Mouse (Mus musculus) hematopoietic stem cell, adult 5-6 weeks (primary cell): ENCODE measurements around the gene Csrp2. TPM values are rescaled to one million over a fixed set of nuclear protein-coding genes. Genes with fewer than 3 reads are reported as not detected.

Experiments used
- ATAC-seq, 2 experiments: fragments of 125-278 bp in 1 of 2; replicated peaks in 1 of 2; 2 replicates each; pipeline ENCODE4 v1.8.0; 2016 to 2017; ENCODE audit warnings: inconsistent platforms in 2 of 2, mild to moderate bottlenecking in 2 of 2, moderate number of reproducible peaks in 2 of 2, low read depth in 1 of 2, moderate TSS enrichment in 1 of 2; ENCODE audit not compliant: low FRiP score in 2 of 2, poor library complexity in 2 of 2, severe bottlenecking in 2 of 2, insufficient read depth in 1 of 2, low TSS enrichment in 1 of 2
- total RNA-seq: library from RNA; stranded (forward); fragments of 172-1452, 232-1000 nt; gene quantifications from 2 replicates; pipeline ENCODE4 v1.2.3, GENCODE M21; 2017

Csrp2 gene
- total RNA-seq, 1 experiment from 2014 or later: 41.6 TPM

GRCm38 (mm10) chr10:110951748-110952147, 32.2 kb downstream of the Csrp2 start:
- no peak for ATAC-seq

DNA sequence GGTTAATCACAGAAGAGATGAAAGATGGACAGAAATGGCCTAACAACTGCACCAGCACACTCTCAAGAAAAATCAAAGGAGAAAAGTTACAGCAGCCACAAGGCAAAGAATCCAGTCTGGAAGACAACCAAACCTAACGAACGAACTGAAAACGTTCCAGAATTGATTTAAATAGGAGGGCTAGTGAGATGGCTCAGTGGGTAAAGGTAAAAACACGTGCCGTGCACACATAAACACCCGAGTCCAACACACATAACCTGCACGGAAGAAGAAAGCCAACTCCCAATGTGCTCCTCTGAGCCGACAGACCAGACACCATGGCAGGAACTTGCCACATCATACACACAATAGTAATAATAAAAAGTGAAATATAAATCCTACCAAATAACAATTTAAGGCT, 32.7 kb downstream of the Csrp2 start:
- ATAC-seq: no peak

GRCm38 (mm10) chr10:110952937-110953451, 33.4 kb downstream of the Csrp2 start:
- ATAC-seq: no peak

DNA sequence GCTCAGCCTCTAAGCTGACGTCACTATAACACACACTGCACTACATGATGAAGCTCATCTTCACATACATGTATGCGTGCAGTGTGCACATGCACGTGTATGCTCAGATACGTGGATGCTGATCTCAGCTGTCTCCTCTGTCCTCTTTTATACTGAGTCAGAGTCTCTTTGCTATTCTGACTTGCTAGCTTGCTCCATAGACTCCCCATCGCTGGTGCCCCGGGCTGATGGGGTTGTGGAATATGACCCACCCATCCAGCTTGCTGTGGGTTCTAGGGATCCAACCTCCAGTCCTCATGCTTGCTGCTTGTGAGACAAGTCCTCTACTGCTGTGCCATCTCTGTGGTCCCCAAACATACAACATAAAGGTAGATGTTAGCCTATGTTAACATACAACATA, 39.3 kb downstream of the Csrp2 start:
- no peak for ATAC-seq

- ATAC-seq: no peak
These were observed 40.2 kb downstream of the Csrp2 start for GRCm38 (mm10) chr10:110959781-110960180.

GRCm38 (mm10) chr10:110960841-110961240, 41.3 kb downstream of the Csrp2 start:
- no peak for ATAC-seq

- ATAC-seq: 0 out of 4 replicates have a peak, but pooled peaks of 1 of the 2 experiments have one; percentile 17
These were observed 42.6 kb downstream of the Csrp2 start for GRCm38 (mm10) chr10:110962172-110962571.

DNA sequence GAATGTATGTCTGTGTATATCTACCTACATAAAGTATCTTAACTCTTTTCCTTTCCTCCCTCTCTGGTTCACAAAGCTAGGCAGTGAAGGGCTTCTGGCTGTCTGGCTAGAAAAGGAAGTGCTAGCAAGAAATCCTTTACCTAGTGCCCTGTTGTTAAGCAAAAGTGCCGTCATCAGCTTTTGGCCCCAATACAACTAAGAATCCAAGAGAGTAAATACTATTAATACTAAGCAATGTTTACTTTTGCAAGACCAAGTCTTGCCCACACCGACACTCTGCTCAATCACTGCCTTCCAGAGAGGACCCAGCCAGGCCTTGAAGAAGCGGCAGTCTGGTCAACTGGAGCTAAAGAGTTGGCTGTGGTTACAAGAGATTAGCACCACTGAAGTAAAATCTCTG, 51.5 kb downstream of the Csrp2 start:
- ATAC-seq: no peak

GRCm38 (mm10) chr10:110971483-110971882, 51.9 kb downstream of the Csrp2 start:
- ATAC-seq: no peak

DNA sequence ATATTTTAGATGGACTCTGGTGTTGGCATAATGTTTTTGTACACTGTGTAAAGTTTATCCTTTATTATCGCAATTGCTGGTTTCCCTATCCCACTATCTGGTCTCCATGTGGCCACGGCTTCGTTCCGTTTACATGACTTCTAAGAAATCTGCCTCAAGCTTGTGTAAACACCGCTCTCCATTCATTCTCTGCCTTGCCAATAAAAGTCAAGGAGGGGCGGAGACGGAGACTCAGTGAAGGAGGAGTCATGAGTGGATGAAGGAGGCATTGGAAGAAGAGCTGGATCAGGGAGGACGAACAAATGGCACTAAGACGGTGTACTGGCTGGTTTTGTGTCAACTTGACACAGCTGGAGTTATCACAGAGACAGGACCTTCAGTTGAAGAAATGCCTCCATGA, 52.4 kb downstream of the Csrp2 start:
- no peak for ATAC-seq

GRCm38 (mm10) chr10:110974463-110974862, 54.9 kb downstream of the Csrp2 start:
- ATAC-seq: peak; percentile 54 to 59; a peak in 3 of 4 replicates

GRCm38 (mm10) chr10:110974885-110975284, 55.3 kb downstream of the Csrp2 start:
- ATAC-seq: no peak

- ATAC-seq: peak; percentile 74 to 79
These were observed 56.5 kb downstream of the Csrp2 start for GRCm38 (mm10) chr10:110976046-110976445.

DNA sequence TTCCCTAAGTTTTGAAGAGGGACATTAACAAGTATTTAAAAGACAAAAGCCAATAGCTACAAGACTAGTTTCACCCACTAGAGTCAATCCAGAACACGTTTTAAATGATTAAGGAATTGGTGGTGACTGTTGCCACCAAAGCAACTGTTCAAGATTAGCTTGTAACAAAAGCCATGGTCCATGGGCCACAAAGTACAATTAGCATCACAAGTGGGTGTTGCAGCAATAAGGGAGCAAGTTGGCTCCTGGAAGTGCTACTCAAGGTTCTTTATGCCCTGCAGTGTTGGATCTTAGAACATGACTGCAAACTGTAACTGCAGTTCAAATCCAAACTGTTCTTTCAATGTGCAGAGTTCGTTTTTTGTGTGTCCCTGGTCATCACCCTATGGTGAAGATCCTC, 57.8 kb downstream of the Csrp2 start:
- ATAC-seq: no peak

GRCm38 (mm10) chr10:110979431-110979830, 59.8 kb downstream of the Csrp2 start:
- ATAC-seq: no peak

- ATAC-seq: no peak
These were observed 60.9 kb downstream of the Csrp2 start for GRCm38 (mm10) chr10:110980441-110980840.

- no peak for ATAC-seq
These were observed 63.2 kb downstream of the Csrp2 start for GRCm38 (mm10) chr10:110982771-110983170.

GRCm38 (mm10) chr10:110986682-110987081, 67.1 kb downstream of the Csrp2 start:
- ATAC-seq: no peak
